Mouse (Mus musculus): ENCODE measurements around the gene Cdip1. TPM values are rescaled to one million over a fixed set of nuclear protein-coding genes. Genes with fewer than 3 reads are reported as not detected.

Gene Cdip1
- total RNA-seq, 2 experiments from 2014 or later, result 2.5 to 4.5 TPM

DNA sequence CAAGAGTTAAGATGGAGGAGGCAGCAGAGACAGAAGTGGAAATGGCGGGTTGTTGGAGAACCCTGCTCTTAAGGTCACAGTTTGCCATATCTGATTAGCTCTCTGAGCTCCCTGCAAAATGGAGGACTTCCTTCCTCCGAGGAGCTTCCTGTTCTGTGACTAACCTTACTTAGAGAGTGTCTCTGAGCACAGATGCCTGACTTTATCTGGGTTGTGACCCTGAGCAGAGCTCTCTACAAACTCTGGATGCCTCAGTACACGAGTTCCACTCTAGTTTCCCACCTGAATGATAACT, 67.2 kb downstream of the Cdip1 start:
- no peak for ATAC-seq (replicated peaks; ENCODE audit: low FRiP score, poor library complexity, severe bottlenecking)

DNA sequence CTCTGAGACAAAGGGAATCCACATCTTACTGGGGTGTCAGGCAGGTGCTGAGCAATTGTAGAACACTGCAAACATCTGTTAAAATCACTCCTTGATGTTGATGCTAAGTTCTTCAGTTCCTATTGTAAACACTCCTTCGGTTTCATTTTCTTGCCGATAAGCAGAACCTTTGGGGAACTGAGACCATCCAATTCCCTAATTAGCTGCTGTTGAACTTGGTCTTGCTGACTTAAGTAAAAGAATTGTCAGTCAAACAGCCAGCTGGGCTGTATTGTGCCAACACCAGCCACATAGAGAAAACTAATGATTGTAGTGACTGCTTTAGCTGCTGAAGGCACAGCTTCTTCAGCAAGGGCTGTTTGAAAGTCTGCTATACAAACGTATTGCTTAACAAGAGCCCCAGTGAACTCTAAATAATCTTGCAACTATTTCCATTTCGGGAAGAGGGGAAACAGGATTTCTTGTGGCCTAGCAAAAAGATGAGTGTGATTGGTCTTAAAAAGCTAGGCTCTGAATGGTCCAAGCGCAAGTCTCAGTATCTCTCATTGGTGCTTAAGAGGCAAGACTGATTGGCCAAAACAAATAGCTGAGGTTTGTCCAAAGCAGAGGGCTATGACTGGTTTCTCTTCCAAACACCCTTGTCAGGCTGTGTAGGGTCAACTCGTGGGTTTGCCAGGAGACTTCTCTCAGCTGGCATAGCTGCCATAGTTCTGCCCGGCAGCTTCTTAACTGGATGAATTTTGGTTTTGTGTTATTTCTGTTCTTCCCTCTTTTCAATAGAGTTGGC, 67.8 kb downstream of the Cdip1 start:
- ATAC-seq (replicated peaks; ENCODE audit: low FRiP score, poor library complexity, severe bottlenecking), result no peak

DNA sequence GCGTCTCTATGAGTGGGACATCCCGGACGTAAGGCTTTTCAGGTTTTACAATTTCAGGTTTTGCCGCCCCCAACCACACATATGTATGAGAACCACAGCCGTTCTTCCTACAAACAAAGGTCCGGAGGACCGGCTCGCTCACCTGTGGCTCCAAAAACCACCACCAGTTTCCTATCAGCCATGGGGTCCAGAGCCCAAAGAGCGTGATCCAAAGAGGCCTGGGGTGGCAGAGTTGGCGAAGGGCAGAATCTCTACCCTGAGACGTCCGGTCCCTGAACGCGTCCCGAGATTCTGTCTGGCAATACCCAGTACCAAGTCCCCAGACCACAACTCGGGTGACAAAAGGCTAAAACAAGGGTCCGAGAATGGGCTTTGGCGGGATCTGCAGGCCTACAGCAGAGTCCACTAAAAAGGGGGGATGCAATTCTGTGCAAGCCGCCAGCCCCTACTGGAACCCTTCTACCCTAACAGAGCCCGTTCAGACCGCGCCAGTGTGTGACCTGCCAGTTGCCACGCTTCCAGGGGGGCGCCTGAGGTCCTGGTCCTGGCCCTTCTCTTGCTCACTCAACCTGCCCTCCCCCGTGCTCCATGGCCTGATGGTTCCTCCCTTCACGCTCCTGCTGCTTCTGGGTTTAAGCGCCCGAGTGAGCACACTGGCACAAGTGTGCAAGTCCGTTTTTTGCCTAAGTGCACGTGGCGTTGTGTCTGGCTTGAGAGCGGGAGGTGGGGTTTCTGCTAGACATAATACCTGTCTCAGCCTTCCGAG, 71.2 kb downstream of the Cdip1 start, which contains the start of gene Nmral1:
Nmral1 (minus strand) TSS at position 604 of the 766 bp plus-strand sequence.
- ATAC-seq (replicated peaks; ENCODE audit: low FRiP score, poor library complexity, severe bottlenecking), result peak; percentile 94

DNA sequence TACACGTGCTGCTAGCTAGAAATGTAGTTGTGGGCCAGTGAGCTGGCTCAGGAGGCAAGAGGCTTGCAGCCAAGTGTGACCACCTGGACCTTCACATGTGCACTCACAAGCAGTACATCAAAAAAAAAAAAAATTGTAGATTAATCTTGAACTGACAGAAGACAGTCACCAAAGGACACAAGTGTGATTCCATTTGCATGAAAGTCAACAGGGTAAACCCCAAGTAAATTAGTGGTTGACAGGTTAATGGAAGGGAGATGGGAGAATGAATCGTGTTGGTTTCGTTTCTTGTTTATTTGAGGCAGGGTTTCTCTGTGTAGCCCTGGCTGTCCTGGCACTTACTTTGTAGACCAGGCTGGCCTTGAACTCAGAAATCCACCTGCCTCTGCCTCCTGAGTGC, 72.2 kb downstream of the Cdip1 start:
- ATAC-seq (replicated peaks; ENCODE audit: low FRiP score, poor library complexity, severe bottlenecking), result no peak

DNA sequence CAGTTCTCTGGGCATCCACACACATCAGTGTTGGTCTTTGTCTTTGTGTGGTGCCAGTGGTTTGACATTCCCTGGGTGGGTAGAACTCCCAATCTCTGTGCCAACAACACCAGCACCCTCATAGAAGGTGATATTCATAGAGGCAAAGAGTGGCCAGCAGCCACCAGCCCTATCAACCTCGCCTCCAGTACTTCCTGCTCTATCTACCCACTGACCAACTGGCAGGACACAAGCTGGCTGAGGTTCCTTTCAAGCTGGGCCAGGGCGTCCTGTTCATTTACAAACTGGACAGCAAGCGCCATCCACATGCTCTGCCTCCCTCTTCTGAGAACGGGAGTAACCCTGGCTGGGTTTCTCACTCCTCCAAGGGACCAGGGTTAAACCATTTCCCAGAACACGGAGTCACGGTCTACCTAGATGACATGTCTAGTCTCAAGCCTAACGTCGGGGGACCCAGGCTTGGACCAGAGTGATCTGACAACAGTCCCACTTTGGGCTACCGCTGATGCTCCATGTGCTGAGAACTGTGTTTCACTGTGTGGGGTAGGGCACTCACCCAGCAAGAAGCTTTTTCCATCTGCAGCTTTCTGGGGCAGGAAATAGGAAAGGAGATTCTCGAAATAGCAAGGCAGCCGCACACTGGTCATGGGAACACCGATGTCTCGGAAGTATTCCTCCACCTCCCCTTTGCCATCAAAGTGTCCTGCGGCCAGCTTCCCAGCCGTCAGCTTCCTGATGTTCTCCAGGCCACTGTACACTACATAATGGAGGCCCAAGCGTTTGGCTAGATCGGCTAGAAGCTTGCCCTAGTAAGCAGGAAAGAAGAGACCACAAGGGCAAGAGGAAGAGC, 76.0 kb downstream of the Cdip1 start:
- ATAC-seq (replicated peaks; ENCODE audit: low FRiP score, poor library complexity, severe bottlenecking), result no peak

DNA sequence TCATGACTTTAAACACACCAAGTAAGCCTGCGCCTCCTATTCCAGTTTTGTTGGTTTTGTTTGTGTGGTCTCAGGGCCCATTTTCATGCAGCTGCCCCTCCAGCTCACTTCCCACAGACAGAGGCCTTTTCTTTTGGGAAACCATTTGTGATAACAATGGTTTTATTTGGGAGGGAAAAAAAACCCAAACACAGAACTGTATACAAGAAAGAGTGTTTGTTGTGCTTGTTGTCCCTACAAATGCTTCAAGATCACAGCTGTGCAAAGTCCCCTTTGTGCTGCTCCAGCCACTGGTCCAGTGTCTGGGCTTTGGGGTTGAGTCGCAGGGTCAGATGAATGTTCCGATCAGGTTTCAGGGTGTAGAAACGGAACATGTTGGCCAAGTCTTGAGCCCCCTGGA, 78.9 kb downstream of the Cdip1 start:
- no peak for ATAC-seq (replicated peaks; ENCODE audit: low FRiP score, poor library complexity, severe bottlenecking)

DNA sequence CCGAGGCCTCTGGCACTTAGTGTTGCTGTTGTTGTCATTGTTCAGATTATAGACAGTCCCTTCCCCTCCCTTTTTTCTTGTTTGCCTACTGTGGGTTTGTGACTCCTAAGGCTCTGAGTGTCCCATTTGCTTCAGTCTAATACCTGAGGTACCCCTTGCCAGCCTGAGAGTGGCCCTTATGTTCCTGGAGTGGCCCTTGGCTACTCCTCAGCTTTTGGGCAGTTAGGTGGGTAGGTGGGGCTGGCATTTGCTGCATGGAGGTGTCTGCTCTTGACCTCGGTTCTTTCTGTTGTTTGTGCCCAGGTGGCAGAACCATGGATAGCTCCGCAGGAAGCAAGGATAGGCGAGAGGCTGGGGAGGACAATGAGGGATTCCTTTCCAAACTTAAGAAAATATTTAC, 84.6 kb downstream of the Cdip1 start:
- ATAC-seq (replicated peaks; ENCODE audit: low FRiP score, poor library complexity, severe bottlenecking), result no peak

DNA sequence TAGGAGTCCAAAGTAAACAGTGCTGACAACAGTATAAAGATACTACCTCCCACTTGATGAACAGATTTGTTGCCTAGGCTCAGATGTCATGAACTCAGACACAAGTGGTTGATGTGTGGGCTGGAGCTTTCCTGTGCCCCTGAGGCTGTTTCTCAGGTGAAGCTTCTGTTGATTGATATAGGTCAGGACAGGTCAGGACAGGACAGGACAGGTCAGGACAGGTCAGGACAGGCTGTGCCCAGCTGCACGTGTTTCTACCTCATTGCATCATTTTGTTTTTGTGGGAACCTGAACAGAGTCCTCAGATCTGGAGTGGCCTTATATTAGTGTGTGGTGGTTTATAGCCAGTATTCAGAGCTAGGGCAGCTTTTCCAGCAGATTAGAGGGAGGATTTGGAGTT, 87.4 kb downstream of the Cdip1 start:
- no peak for ATAC-seq (replicated peaks; ENCODE audit: low FRiP score, poor library complexity, severe bottlenecking)

DNA sequence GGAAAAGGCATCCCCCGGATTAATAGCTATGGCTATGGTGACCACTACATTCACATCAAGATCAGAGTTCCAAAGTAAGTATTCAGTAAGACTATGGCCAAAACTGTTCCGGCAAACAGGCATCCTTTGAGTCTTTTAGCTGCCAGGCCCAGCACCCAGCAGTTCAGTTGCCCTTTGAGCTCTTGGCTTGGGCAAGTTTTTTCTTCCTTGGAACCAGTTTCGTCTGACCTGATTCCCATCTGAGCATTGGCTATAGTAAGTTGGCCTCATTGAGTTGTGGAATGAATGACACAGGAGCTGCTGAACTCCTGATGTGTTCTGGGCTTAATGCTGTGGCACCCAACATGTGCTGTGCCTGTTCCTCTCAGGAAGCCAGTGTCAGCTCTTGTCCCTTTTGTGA, 88.9 kb downstream of the Cdip1 start:
- ATAC-seq (replicated peaks; ENCODE audit: low FRiP score, poor library complexity, severe bottlenecking), result no peak

Other genes starting within 250 kb of the Cdip1 start
- 2.9 TPM in 1 of 2 replicates, not detected in the other for gene Srl, start 248.5 kb downstream of the Cdip1 start, total RNA-seq (2015; ENCODE audit: low replicate concordance)
- 1.4 TPM in 1 of 2 replicates, not detected in the other for gene Srl, start 248.5 kb downstream of the Cdip1 start, total RNA-seq (2017; ENCODE audit: low replicate concordance)
- gene Tfap4, start 230.4 kb downstream of the Cdip1 start, total RNA-seq (2015; ENCODE audit: low replicate concordance), result 4.6 and 7.6 TPM in 2 replicates
- 1.7 and 2.7 TPM in 2 replicates for gene Tfap4, start 230.4 kb downstream of the Cdip1 start, total RNA-seq (2017; ENCODE audit: low replicate concordance)
- gene Glis2, start 195.6 kb downstream of the Cdip1 start, total RNA-seq (2015; ENCODE audit: low replicate concordance), result not detected in 2 replicates
- gene Glis2, start 195.6 kb downstream of the Cdip1 start, total RNA-seq (2017; ENCODE audit: low replicate concordance), result not detected in 2 replicates
- 9.4 and 16.8 TPM in 2 replicates for gene Pam16, start 165.3 kb downstream of the Cdip1 start, total RNA-seq (2015; ENCODE audit: low replicate concordance)
- gene Pam16, start 165.3 kb downstream of the Cdip1 start, total RNA-seq (2017; ENCODE audit: low replicate concordance), result 3.9 and 9.6 TPM in 2 replicates
- not detected in 2 replicates for gene Vasn, start 150.4 kb downstream of the Cdip1 start, total RNA-seq (2015; ENCODE audit: low replicate concordance)
- gene Vasn, start 150.4 kb downstream of the Cdip1 start, total RNA-seq (2017; ENCODE audit: low replicate concordance), result not detected in 2 replicates
- gene Dnaja3, start 150.3 kb downstream of the Cdip1 start, total RNA-seq (2015; ENCODE audit: low replicate concordance), result 10.1 and 12.6 TPM in 2 replicates
- gene Dnaja3, start 150.3 kb downstream of the Cdip1 start, total RNA-seq (2017; ENCODE audit: low replicate concordance), result 10.9 and 14.3 TPM in 2 replicates
- 19.8 and 36.5 TPM in 2 replicates for gene Coro7, start 110.5 kb downstream of the Cdip1 start, total RNA-seq (2015; ENCODE audit: low replicate concordance)
- 7.3 and 14.8 TPM in 2 replicates for gene Coro7, start 110.5 kb downstream of the Cdip1 start, total RNA-seq (2017; ENCODE audit: low replicate concordance)
- gene Nmral1, start 70.9 kb downstream of the Cdip1 start, total RNA-seq (2015; ENCODE audit: low replicate concordance), result 22.2 and 37.8 TPM in 2 replicates
- gene Nmral1, start 70.9 kb downstream of the Cdip1 start, total RNA-seq (2017; ENCODE audit: low replicate concordance), result 24.3 and 41.7 TPM in 2 replicates
- gene Hmox2, start 63.9 kb downstream of the Cdip1 start, total RNA-seq (2015; ENCODE audit: low replicate concordance), result 10.1 and 13.0 TPM in 2 replicates
- gene Hmox2, start 63.9 kb downstream of the Cdip1 start, total RNA-seq (2017; ENCODE audit: low replicate concordance), result 8.5 and 13.0 TPM in 2 replicates
- not detected in 2 replicates for gene 4930562C15Rik, start 45.1 kb upstream of the Cdip1 start, total RNA-seq (2015; ENCODE audit: low replicate concordance)
- gene 4930562C15Rik, start 45.1 kb upstream of the Cdip1 start, total RNA-seq (2017; ENCODE audit: low replicate concordance), result not detected in 2 replicates
- 8.3 and 10.1 TPM in 2 replicates for gene Ubald1, start 90.0 kb upstream of the Cdip1 start, total RNA-seq (2015; ENCODE audit: low replicate concordance)
- gene Ubald1, start 90.0 kb upstream of the Cdip1 start, total RNA-seq (2017; ENCODE audit: low replicate concordance), result 0.91 and 1.7 TPM in 2 replicates
- gene Mgrn1, start 96.0 kb upstream of the Cdip1 start, total RNA-seq (2015; ENCODE audit: low replicate concordance), result 8.6 and 10.5 TPM in 2 replicates
- 0.38 and 2.2 TPM in 2 replicates for gene Mgrn1, start 96.0 kb upstream of the Cdip1 start, total RNA-seq (2017; ENCODE audit: low replicate concordance)
- gene Nudt16l1, start 148.5 kb upstream of the Cdip1 start, total RNA-seq (2015; ENCODE audit: low replicate concordance), result 4.2 and 9.4 TPM in 2 replicates
- gene Nudt16l1, start 148.5 kb upstream of the Cdip1 start, total RNA-seq (2017; ENCODE audit: low replicate concordance), result 0.53 and 5.8 TPM in 2 replicates
- 13.0 and 20.9 TPM in 2 replicates for gene Anks3, start 173.9 kb upstream of the Cdip1 start, total RNA-seq (2015; ENCODE audit: low replicate concordance)
- gene Anks3, start 173.9 kb upstream of the Cdip1 start, total RNA-seq (2017; ENCODE audit: low replicate concordance), result 15.3 and 28.9 TPM in 2 replicates
- not detected in 2 replicates for gene Sept12, start 207.6 kb upstream of the Cdip1 start, total RNA-seq (2015; ENCODE audit: low replicate concordance)
- 0.39 TPM in 1 of 2 replicates, not detected in the other for gene Sept12, start 207.6 kb upstream of the Cdip1 start, total RNA-seq (2017; ENCODE audit: low replicate concordance)
- gene Smim22, start 217.0 kb upstream of the Cdip1 start, total RNA-seq (2015; ENCODE audit: low replicate concordance), result not detected in 2 replicates
- gene Smim22, start 217.0 kb upstream of the Cdip1 start, total RNA-seq (2017; ENCODE audit: low replicate concordance), result not detected in 2 replicates
- gene Rogdi, start 223.3 kb upstream of the Cdip1 start, total RNA-seq (2015; ENCODE audit: low replicate concordance), result 13.0 and 19.7 TPM in 2 replicates
- 4.9 and 10.9 TPM in 2 replicates for gene Rogdi, start 223.3 kb upstream of the Cdip1 start, total RNA-seq (2017; ENCODE audit: low replicate concordance)